Mouse (Mus musculus): Measurements from ENCODE around the gene Chchd3.

DNA sequence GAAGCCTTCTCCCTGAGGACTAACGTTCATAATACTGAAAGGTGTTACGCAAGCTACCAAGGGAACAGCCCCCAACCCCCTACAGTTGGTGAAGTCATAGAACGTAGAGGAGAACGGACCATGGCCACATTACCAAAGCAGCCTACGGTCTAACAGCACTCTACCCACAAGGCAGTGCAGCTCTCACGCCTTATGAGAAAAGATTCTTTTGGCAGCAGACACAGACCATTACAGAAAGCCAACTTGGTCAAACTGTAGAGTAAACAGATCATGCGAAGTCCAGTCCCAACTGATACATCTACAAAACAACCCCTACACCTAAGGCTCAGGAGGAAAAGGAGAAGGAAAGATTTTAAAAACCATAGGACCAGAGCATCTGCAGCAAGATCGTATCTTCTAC, 71.5 kb downstream of the Chchd3 start:
- TF ChIP-seq CTCF (IDR thresholded peaks at IDR 0.05): no peak
- TF ChIP-seq EP300 (IDR thresholded peaks at IDR 0.05): no peak
